Mouse (Mus musculus) monocyte, adult 2 months (primary cell): Measurements from ENCODE around the gene Ola1.

ENCODE experiments used
- DNase-seq, 2 experiments: peaks; one replicate each; pipeline ENCODE4 v3.0.0; 2022; ENCODE audit warnings: low spot score in 2 of 2, low read depth in 1 of 2

Gene Ola1

GRCm38 (mm10) chr2:73150526-73150925 lies 68.2 kb downstream of the Ola1 start:
- DNase-seq = no peak

- DNase-seq = no peak
These were observed 72.6 kb downstream of the Ola1 start for GRCm38 (mm10) chr2:73146111-73146510.

GRCm38 (mm10) chr2:73143732-73144131 lies 75.0 kb downstream of the Ola1 start:
- no peak for DNase-seq

- DNase-seq = no peak
These were observed 75.8 kb downstream of the Ola1 start for GRCm38 (mm10) chr2:73142832-73143470.

GRCm38 (mm10) chr2:73132897-73133296 lies 85.8 kb downstream of the Ola1 start:
- no peak for DNase-seq

GRCm38 (mm10) chr2:73127686-73128085 lies 91.0 kb downstream of the Ola1 start:
- DNase-seq = no peak

GRCm38 (mm10) chr2:73118781-73119180 lies 99.9 kb downstream of the Ola1 start:
- no peak for DNase-seq

- DNase-seq = no peak
These were observed 111.6 kb downstream of the Ola1 start for GRCm38 (mm10) chr2:73107089-73107488.

- DNase-seq = no peak
These were observed 122.2 kb downstream of the Ola1 start for GRCm38 (mm10) chr2:73096491-73096890.

- DNase-seq = no peak
These were observed 123.4 kb downstream of the Ola1 start for GRCm38 (mm10) chr2:73095300-73095699.

- no peak for DNase-seq
These were observed 125.7 kb downstream of the Ola1 start for GRCm38 (mm10) chr2:73093032-73093431.

- no peak for DNase-seq
These were observed 127.4 kb downstream of the Ola1 start for GRCm38 (mm10) chr2:73091302-73091701.

GRCm38 (mm10) chr2:73087641-73088040 lies 131.1 kb downstream of the Ola1 start:
- DNase-seq = no peak

GRCm38 (mm10) chr2:73085669-73086304 lies 132.9 kb downstream of the Ola1 start:
- no peak for DNase-seq

- no peak for DNase-seq
These were observed 136.2 kb downstream of the Ola1 start for GRCm38 (mm10) chr2:73082476-73082875.

GRCm38 (mm10) chr2:73081861-73082260 lies 136.9 kb downstream of the Ola1 start:
- DNase-seq = no peak

- DNase-seq = peak in 1 of 2 experiments; percentile 26
These were observed 138.6 kb downstream of the Ola1 start for GRCm38 (mm10) chr2:73080084-73080483.

GRCm38 (mm10) chr2:73079311-73079710 lies 139.4 kb downstream of the Ola1 start:
- no peak for DNase-seq

- no peak for DNase-seq
These were observed 144.8 kb downstream of the Ola1 start for GRCm38 (mm10) chr2:73073811-73074472.

GRCm38 (mm10) chr2:73071201-73071600 lies 147.5 kb downstream of the Ola1 start:
- no peak for DNase-seq

GRCm38 (mm10) chr2:73070449-73071076 lies 148.2 kb downstream of the Ola1 start:
- no peak for DNase-seq
